Mouse (Mus musculus): ENCODE measurements around the gene Zc3h6. TPM values are rescaled to one million over a fixed set of nuclear protein-coding genes. Genes with fewer than 3 reads are reported as not detected.
"Not testable (repeated sequence)": the region's sequence is repeated elsewhere in the genome, so short reads cannot be mapped to it uniquely, and the experiment has no call there.

Gene Zc3h6
- polyA plus RNA-seq, 1 experiment: 1.4 TPM

- TF ChIP-seq CTCF (IDR thresholded peaks at IDR 0.05; ENCODE audit: extremely low read depth, insufficient read depth, insufficient read length, insufficient replicate concordance) (no peak), POLR2A (IDR thresholded peaks at IDR 0.05; ENCODE audit: low read depth, low read length) (no peak)
- Histone ChIP-seq H3K4me3 (ENCODE audit: extremely low read depth, insufficient read depth, insufficient read length) (no peak overlapping the region), H3K4me1 (ENCODE audit: control insufficient read depth, insufficient read depth, insufficient read length) (no peaks in the 10 kb centered on the region)
These were observed 5.1 kb downstream of the Zc3h6 start for GRCm38 (mm10) chr2:128972301-128972700.

GRCm38 (mm10) chr2:128975572-128975971 is 8.4 kb downstream of the Zc3h6 start:
- TF ChIP-seq POLR2A (IDR thresholded peaks at IDR 0.05; ENCODE audit: low read depth, low read length) (no peak), CTCF (IDR thresholded peaks at IDR 0.05; ENCODE audit: extremely low read depth, insufficient read depth, insufficient read length, insufficient replicate concordance) (no peak)
- 96% methylated on average over 4 of the region's 4 CpGs for WGBS
- no peak overlapping the region for H3K27ac ChIP-seq (ENCODE audit: insufficient read depth, low read length)
- no peak for DNase-seq (ENCODE audit: low read depth in 1 of 2, low spot score in 2 of 2)
- no peaks in the 10 kb centered on the region for H3K4me1 ChIP-seq (ENCODE audit: control insufficient read depth, insufficient read depth, insufficient read length)
- H3K36me3 ChIP-seq (ENCODE audit: control insufficient read depth, insufficient read depth, low read length): no peaks in the 10 kb centered on the region
- H3K4me3 ChIP-seq (ENCODE audit: extremely low read depth, insufficient read depth, insufficient read length): no peak overlapping the region
- no peaks in the 10 kb centered on the region for H3K27me3 ChIP-seq (ENCODE audit: control insufficient read depth, insufficient read depth, low read length)

More at GRCm38 (mm10) chr2:128972301-128972700, 5.1 kb downstream of the Zc3h6 start:
- H3K36me3 ChIP-seq (ENCODE audit: control insufficient read depth, insufficient read depth, low read length): no peaks in the 10 kb centered on the region
- H3K27me3 ChIP-seq (ENCODE audit: control insufficient read depth, insufficient read depth, low read length): no peaks in the 10 kb centered on the region
- no peak for DNase-seq (ENCODE audit: low read depth in 1 of 2, low spot score in 2 of 2)
- no peak overlapping the region for H3K27ac ChIP-seq (ENCODE audit: insufficient read depth, low read length)

- Histone ChIP-seq H3K4me1 (ENCODE audit: control insufficient read depth, insufficient read depth, insufficient read length) (no peaks in the 10 kb centered on the region), H3K27ac (ENCODE audit: insufficient read depth, low read length) (no peak overlapping the region), H3K4me3 (ENCODE audit: extremely low read depth, insufficient read depth, insufficient read length) (no peak overlapping the region), H3K27me3 (ENCODE audit: control insufficient read depth, insufficient read depth, low read length) (no peaks in the 10 kb centered on the region), H3K36me3 (ENCODE audit: control insufficient read depth, insufficient read depth, low read length) (no peaks in the 10 kb centered on the region)
- WGBS: 90% methylated on average over 3 of the region's 3 CpGs
- TF ChIP-seq CTCF (IDR thresholded peaks at IDR 0.05; ENCODE audit: extremely low read depth, insufficient read depth, insufficient read length, insufficient replicate concordance): no peak
- TF ChIP-seq POLR2A (IDR thresholded peaks at IDR 0.05; ENCODE audit: low read depth, low read length): no peak
- DNase-seq (ENCODE audit: low read depth in 1 of 2, low spot score in 2 of 2): no peak
These were observed 17.5 kb downstream of the Zc3h6 start for GRCm38 (mm10) chr2:128984746-128985145.

GRCm38 (mm10) chr2:129004872-129005271 is 37.7 kb downstream of the Zc3h6 start:
- H3K4me3 ChIP-seq (ENCODE audit: extremely low read depth, insufficient read depth, insufficient read length): no peak overlapping the region
- TF ChIP-seq POLR2A (IDR thresholded peaks at IDR 0.05; ENCODE audit: low read depth, low read length) (no peak), CTCF (IDR thresholded peaks at IDR 0.05; ENCODE audit: extremely low read depth, insufficient read depth, insufficient read length, insufficient replicate concordance) (no peak)
- DNase-seq (ENCODE audit: low read depth in 1 of 2, low spot score in 2 of 2): no peak

GRCm38 (mm10) chr2:129006194-129006749 is 39.1 kb downstream of the Zc3h6 start:
- H3K27ac ChIP-seq (ENCODE audit: insufficient read depth, low read length): no peak overlapping the region
- WGBS: 95% methylated on average over 4 of the region's 4 CpGs
- no peaks in the 10 kb centered on the region for H3K4me1 ChIP-seq (ENCODE audit: control insufficient read depth, insufficient read depth, insufficient read length)
- DNase-seq (ENCODE audit: low read depth in 1 of 2, low spot score in 2 of 2): no peak
- H3K36me3 ChIP-seq (ENCODE audit: control insufficient read depth, insufficient read depth, low read length): 0 out of 2 replicates have a peak, but pooled peaks cover 1% of the 10 kb centered on the region
- H3K4me3 ChIP-seq (ENCODE audit: extremely low read depth, insufficient read depth, insufficient read length): no peak overlapping the region
- TF ChIP-seq POLR2A (IDR thresholded peaks at IDR 0.05; ENCODE audit: low read depth, low read length) (no peak), CTCF (IDR thresholded peaks at IDR 0.05; ENCODE audit: extremely low read depth, insufficient read depth, insufficient read length, insufficient replicate concordance) (no peak)
- no peaks in the 10 kb centered on the region for H3K27me3 ChIP-seq (ENCODE audit: control insufficient read depth, insufficient read depth, low read length)

More at GRCm38 (mm10) chr2:129004872-129005271, 37.7 kb downstream of the Zc3h6 start:
- 0 out of 2 replicates have a peak, but pooled peaks cover 1% of the 10 kb centered on the region for H3K36me3 ChIP-seq (ENCODE audit: control insufficient read depth, insufficient read depth, low read length)
- no peaks in the 10 kb centered on the region for H3K27me3 ChIP-seq (ENCODE audit: control insufficient read depth, insufficient read depth, low read length)
- no peak overlapping the region for H3K27ac ChIP-seq (ENCODE audit: insufficient read depth, low read length)
- no peaks in the 10 kb centered on the region for H3K4me1 ChIP-seq (ENCODE audit: control insufficient read depth, insufficient read depth, insufficient read length)

GRCm38 (mm10) chr2:129008867-129009266 is 41.7 kb downstream of the Zc3h6 start:
- H3K4me3 ChIP-seq (ENCODE audit: extremely low read depth, insufficient read depth, insufficient read length); H3K36me3 ChIP-seq (ENCODE audit: control insufficient read depth, insufficient read depth, low read length); DNase-seq (ENCODE audit: low read depth in 1 of 2, low spot score in 2 of 2); H3K4me1 ChIP-seq (ENCODE audit: control insufficient read depth, insufficient read depth, insufficient read length); H3K27ac ChIP-seq (ENCODE audit: insufficient read depth, low read length); H3K27me3 ChIP-seq (ENCODE audit: control insufficient read depth, insufficient read depth, low read length): not testable (repeated sequence)
- 80% methylated on average over 2 of the region's 2 CpGs for whole genome bisulfite sequencing

- no peaks in the 10 kb centered on the region for H3K4me1 ChIP-seq (ENCODE audit: control insufficient read depth, insufficient read depth, insufficient read length)
- 95% methylated on average over 2 of the region's 2 CpGs for WGBS
- H3K27me3 ChIP-seq (ENCODE audit: control insufficient read depth, insufficient read depth, low read length): no peaks in the 10 kb centered on the region
- TF ChIP-seq CTCF (IDR thresholded peaks at IDR 0.05; ENCODE audit: extremely low read depth, insufficient read depth, insufficient read length, insufficient replicate concordance): no peak
- no peak for TF ChIP-seq POLR2A (IDR thresholded peaks at IDR 0.05; ENCODE audit: low read depth, low read length)
- H3K36me3 ChIP-seq (ENCODE audit: control insufficient read depth, insufficient read depth, low read length): peaks cover 14% of the 10 kb centered on the region
- DNase-seq (ENCODE audit: low read depth in 1 of 2, low spot score in 2 of 2): no peak
- no peak overlapping the region for H3K27ac ChIP-seq (ENCODE audit: insufficient read depth, low read length)
- H3K4me3 ChIP-seq (ENCODE audit: extremely low read depth, insufficient read depth, insufficient read length): no peak overlapping the region
These were observed 52.9 kb downstream of the Zc3h6 start for GRCm38 (mm10) chr2:129020106-129020505.
